8 mouse cellular contexts compared by ENCODE assay signal in the genomic region with DNA sequence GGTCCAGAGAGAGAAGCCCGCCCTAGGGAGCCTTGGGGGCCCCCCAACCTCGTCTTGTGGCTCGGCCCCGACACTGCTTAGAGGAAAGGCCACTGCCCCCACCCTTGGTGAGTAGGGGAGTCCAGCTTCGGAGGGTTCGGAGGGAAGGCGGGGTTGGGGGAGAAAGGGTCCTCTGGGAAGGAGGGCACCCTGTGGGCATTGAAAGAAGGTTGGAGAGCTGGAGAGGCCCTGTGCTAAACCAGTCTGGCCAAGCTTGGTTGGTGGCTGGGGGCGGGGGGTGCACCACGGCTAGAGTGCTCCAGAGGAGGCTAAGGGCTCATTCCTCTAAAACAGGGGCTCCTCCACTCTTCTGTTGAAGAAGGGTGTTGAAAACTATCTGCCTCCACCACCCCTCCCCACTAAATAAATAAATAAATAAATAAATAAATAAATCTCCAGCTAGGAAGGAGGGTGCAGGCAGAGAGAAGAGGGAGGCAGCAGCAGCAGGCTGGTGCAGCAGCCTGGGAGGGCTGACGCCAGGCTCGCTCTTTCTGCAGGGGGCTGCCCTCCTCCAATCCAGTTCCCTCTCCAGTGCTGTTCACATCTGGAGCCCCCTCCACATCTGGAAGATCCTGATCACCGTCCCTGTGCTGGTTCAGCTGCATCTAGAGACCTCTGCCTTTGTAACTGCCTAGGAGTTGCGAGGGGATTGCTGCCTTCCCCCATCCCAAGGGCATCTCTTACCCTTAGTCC. TPM values are rescaled to one million over a fixed set of nuclear protein-coding genes. Genes with fewer than 3 reads are reported as not detected.
DNase-seq lines count a peak whose midpoint lies in the region; ATAC-seq and TF ChIP-seq lines count a peak whose summit lies in the region.

No protein-coding gene starts in this region.

- H3K36me3 ChIP-seq in lung, embryonic 16.5 days (ENCODE audit: control insufficient read depth, insufficient read depth, low read length), result no peaks in the 10 kb centered on the region
- H3K36me3 ChIP-seq in hindbrain, embryonic 13.5 days, result peaks cover 8% of the 10 kb centered on the region
- H3K36me3 ChIP-seq in midbrain, postnatal 0 days (ENCODE audit: insufficient read depth, low read length), result peaks cover 6% of the 10 kb centered on the region; the same call in 1 of the 2 replicates

- H3K4me3 ChIP-seq in lung, embryonic 16.5 days (ENCODE audit: low read length), result peak overlapping the region; percentile 65
- peak overlapping the region; percentile 75 for H3K4me3 ChIP-seq in hindbrain, embryonic 13.5 days
- H3K4me3 ChIP-seq in midbrain, postnatal 0 days (ENCODE audit: low read depth, low read length), result peak overlapping the region; percentile 88

- H3K4me2 ChIP-seq in lung, embryonic 16.5 days (ENCODE audit: low read depth, low read length), result peak overlapping the region; percentile 93
- peak overlapping the region; percentile 91 for H3K4me2 ChIP-seq in hindbrain, embryonic 13.5 days
- peak overlapping the region; percentile 97 for H3K4me2 ChIP-seq in midbrain, postnatal 0 days (ENCODE audit: low read depth, low read length, poor library complexity, severe bottlenecking)

- 2% methylated on average over 13 of the region's 13 CpGs for WGBS in lung, embryonic 16.5 days
- 0% methylated on average over 13 of the region's 13 CpGs for WGBS in hindbrain, embryonic 13.5 days
- 5% methylated on average over 13 of the region's 13 CpGs for WGBS in midbrain, postnatal 0 days

- H3K9me3 ChIP-seq in lung, embryonic 16.5 days (ENCODE audit: control insufficient read depth, low read length), result no peaks in the 10 kb centered on the region
- no peaks in the 10 kb centered on the region for H3K9me3 ChIP-seq in hindbrain, embryonic 13.5 days
- no peaks in the 10 kb centered on the region for H3K9me3 ChIP-seq in midbrain, postnatal 0 days (ENCODE audit: low read length)

- no peak; the same call in 1 of the 2 replicates for ATAC-seq in lung, embryonic 16.5 days (ENCODE audit: low read depth)
- ATAC-seq in hindbrain, embryonic 13.5 days (ENCODE audit: low FRiP score), result peak; percentile 44
- ATAC-seq in midbrain, postnatal 0 days (ENCODE audit: low FRiP score), result peak; percentile 35

- no peak overlapping the region for H3K27ac ChIP-seq in lung, embryonic 16.5 days (ENCODE audit: low read length)
- H3K27ac ChIP-seq in hindbrain, embryonic 13.5 days, result peak overlapping the region; percentile 96
- H3K27ac ChIP-seq in midbrain, postnatal 0 days (ENCODE audit: low read depth, low read length), result peak overlapping the region; percentile 92

- peak overlapping the region; percentile 73 for H3K9ac ChIP-seq in lung, embryonic 16.5 days (ENCODE audit: low read length)
- peak overlapping the region; percentile 87 for H3K9ac ChIP-seq in hindbrain, embryonic 13.5 days
- peak overlapping the region; percentile 90 for H3K9ac ChIP-seq in midbrain, postnatal 0 days (replicated peaks; ENCODE audit: low read length, poor library complexity, severe bottlenecking)

- peaks cover 16% of the 10 kb centered on the region for H3K4me1 ChIP-seq in lung, embryonic 16.5 days (replicated peaks; ENCODE audit: control insufficient read depth, insufficient read depth, low read length)
- peaks cover 56% of the 10 kb centered on the region for H3K4me1 ChIP-seq in hindbrain, embryonic 13.5 days (replicated peaks)
- peaks cover 6% of the 10 kb centered on the region for H3K4me1 ChIP-seq in midbrain, postnatal 0 days (ENCODE audit: insufficient read depth, low read length)

- intact Hi-C loops in gastrocnemius, postnatal 36 days (cut with DNase I), result no loop called here

- H3K27me3 ChIP-seq in lung, embryonic 16.5 days (ENCODE audit: control insufficient read depth, insufficient read depth, low read depth, low read length), result peaks cover 10% of the 10 kb centered on the region
- H3K27me3 ChIP-seq in hindbrain, embryonic 13.5 days, result peaks cover 44% of the 10 kb centered on the region
- H3K27me3 ChIP-seq in midbrain, postnatal 0 days (ENCODE audit: insufficient read depth, low read length), result no peaks in the 10 kb centered on the region

- TF ChIP-seq CTCF in midbrain, postnatal 0 days (IDR thresholded peaks at IDR 0.05), result no peak

- peak; percentile 17 for DNase-seq in adrenal gland, postnatal 10 days
- no peak for DNase-seq in adrenal gland, postnatal 4 days (ENCODE audit: low spot score in 2 of 2)
- no peak for DNase-seq in lung, postnatal 4 days
- peak; percentile 39 for DNase-seq in midbrain, postnatal 0 days (ENCODE audit: low spot score)
- no peak for DNase-seq in gastrocnemius, postnatal 36 days
- DNase-seq in ovary, postnatal 36 days (ENCODE audit: low spot score), result no peak

RNA-seq across cellular contexts. Expression of gene Insyn1, which starts 0.9 kb away (rescaled TPM):
- 10 to 100 TPM in 1 of 2 experiments, 1 to 10 TPM in 1; 9.6 to 10.7 TPM for total RNA-seq in adrenal gland, postnatal 10 days (2021)
- total RNA-seq in adrenal gland, postnatal 4 days (2021), result 10 to 100 TPM; 13.1 to 14.5 TPM
- polyA plus RNA-seq in lung, embryonic 16.5 days (2015; fragmentation: Nextera tagmentation; extraction: Ambion mirVana), result 0.44 and 0.74 TPM in 2 replicates
- polyA plus RNA-seq in hindbrain, embryonic 13.5 days (2015; fragmentation: Nextera tagmentation; extraction: Ambion mirVana), result 5.0 and 6.8 TPM in 2 replicates
- total RNA-seq in midbrain, postnatal 0 days (2014; rRNA removed), result 118 and 131 TPM in 2 replicates
- polyA plus RNA-seq in midbrain, postnatal 0 days (2015; fragmentation: Nextera tagmentation; extraction: Ambion mirVana), result 7.2 and 9.0 TPM in 2 replicates
- total RNA-seq in gastrocnemius, postnatal 36 days (2021), result 10 to 100 TPM; 13.7 to 15.6 TPM

Comparison
In these comparisons a context has a peak if more than half of its experiments do, and no peak if none do; other contexts are left out.
1. DNase-seq: peak in adrenal gland, postnatal 10 days (single experiment) and midbrain, postnatal 0 days (single experiment); none in adrenal gland, postnatal 4 days (0 of 2), lung, postnatal 4 days (0 of 2), gastrocnemius, postnatal 36 days (0 of 2) and ovary, postnatal 36 days (single experiment).
2. Peak in every context shown above with its lines, with median percentiles within 50 percentile points of each other: H3K4me2 ChIP-seq, H3K4me3 ChIP-seq and H3K9ac ChIP-seq.